Mouse (Mus musculus) C2C12 (cell line): ENCODE data around the gene Bcam. TPM values are rescaled to one million over a fixed set of nuclear protein-coding genes. Genes with fewer than 3 reads are reported as not detected.

Experiments
- H3K27me3 ChIP-seq: one replicate; pipeline ENCODE4 v1.6.1; 2011; ENCODE audit not compliant: control insufficient read depth, insufficient read depth, insufficient read length
- H3K36me3 ChIP-seq: one replicate; pipeline ENCODE4 v1.6.1; 2011; ENCODE audit not compliant: control insufficient read depth, insufficient read depth
- H3K4me3 ChIP-seq: one replicate; pipeline ENCODE4 v1.5.1; 2011; ENCODE audit warnings: mild to moderate bottlenecking, control low read depth; ENCODE audit not compliant: poor library complexity, insufficient read depth, severe bottlenecking
- H3K79me2 ChIP-seq: one replicate; pipeline ENCODE4 v1.6.1; 2011; ENCODE audit not compliant: control insufficient read depth, insufficient read depth
- H3K79me3 ChIP-seq: one replicate; pipeline ENCODE4 v1.6.1; 2011; ENCODE audit warnings: low read depth, control low read depth
- H3ac ChIP-seq: one replicate; pipeline ENCODE3; 2011; ENCODE audit warnings: low read depth; ENCODE audit not compliant: control insufficient read depth, insufficient read length
- CEBPB ChIP-seq: IDR thresholded peaks from one replicate; pipeline ENCODE4 v1.6.1; 2011; ENCODE audit warnings: low read depth, mild to moderate bottlenecking, control low read depth, moderate library complexity
- CTCF ChIP-seq: IDR thresholded peaks from one replicate; pipeline ENCODE4 v1.5.1; 2011; ENCODE audit not compliant: control insufficient read depth, insufficient read depth, insufficient read length
- FOSL1 ChIP-seq: IDR thresholded peaks from one replicate; pipeline ENCODE4 v1.8.0; 2011; ENCODE audit warnings: mild to moderate bottlenecking, low read length; ENCODE audit not compliant: poor library complexity, insufficient read depth, severe bottlenecking
- MAX ChIP-seq: IDR thresholded peaks from one replicate; pipeline ENCODE4 v1.6.1; 2011; ENCODE audit warnings: mild to moderate bottlenecking, control low read depth
- MYOD1 ChIP-seq: IDR thresholded peaks from one replicate; pipeline ENCODE4 v1.6.1; 2011; ENCODE audit warnings: low read depth; ENCODE audit not compliant: control insufficient read depth, insufficient read length
- MYOG ChIP-seq: IDR thresholded peaks from one replicate; pipeline ENCODE4 v1.6.1; 2011; ENCODE audit not compliant: control insufficient read depth, insufficient read length; ENCODE audit errors: extremely low read depth
- USF1 ChIP-seq: IDR thresholded peaks from one replicate; pipeline ENCODE4 v1.6.1; 2011; ENCODE audit warnings: low read depth, mild to moderate bottlenecking, control low read depth, moderate library complexity
- long read RNA-seq, 2 experiments: library from polyadenylated mRNA; unstranded; transcript quantifications; one replicate each; pipeline ENCODE4 v2.0.0; 2019 to 2020
- polyA plus RNA-seq: library from polyadenylated mRNA; unstranded; fragments of >200 nt; fragmentation: generic; extraction: Trizol; gene quantifications from one replicate; pipeline ENCODE4 v1.2.1, GENCODE M21; 2012; ENCODE audit warnings: missing spikeins

The Bcam gene
- polyA plus RNA-seq, result 1.7 TPM
- long read RNA-seq, experiment 1, partial matches to known transcripts, result 3 of 7 reads
- long read RNA-seq, experiment 1, other reads (novel, unspliced or antisense), result 0 of 7 reads
- long read RNA-seq, experiment 2, transcript Bcam-201 (15 exons, 2,429 nt), result major isoform, 12 of 24 reads
- long read RNA-seq, experiment 2, transcript Bcam-202 (8 exons, 1,449 nt), result minor isoform, 7 of 24 reads
- long read RNA-seq, experiment 2, partial matches to known transcripts, result 5 of 24 reads
- long read RNA-seq, experiment 2, other reads (novel, unspliced or antisense), result 0 of 24 reads

GRCm38 (mm10) chr7:19770984-19771391 is at the start of gene Bcam:
Gene Bcam, minus strand, starts transcription at chr7:19771016.
- Histone ChIP-seq H3K79me3 (no peaks in the 10 kb centered on the region), H3K79me2 (no peaks in the 10 kb centered on the region), H3ac (no peak within 1 kb of the TSS), H3K4me3 (no peak within 1 kb of the TSS), H3K27me3 (peaks cover 5% of the 10 kb centered on the region), H3K36me3 (no peaks in the 10 kb centered on the region)
- TF ChIP-seq FOSL1 (no peak), MYOG (no peak), CTCF (no peak), MYOD1 (no peak), USF1 (no peak), MAX (no peak), CEBPB (no peak)

GRCm38 (mm10) chr7:19818875-19819274 is 48.1 kb upstream of the Bcam start:
- H3K4me3 ChIP-seq, result no peak overlapping the region
- H3K79me3 ChIP-seq, result no peaks in the 10 kb centered on the region
- H3K27me3 ChIP-seq, result no peaks in the 10 kb centered on the region
- H3ac ChIP-seq, result no peak overlapping the region
- H3K79me2 ChIP-seq, result no peaks in the 10 kb centered on the region
- H3K36me3 ChIP-seq, result no peaks in the 10 kb centered on the region
- no peak for TF ChIP-seq MAX

- Histone ChIP-seq H3K36me3 (no peaks in the 10 kb centered on the region), H3K79me2 (no peaks in the 10 kb centered on the region), H3K27me3 (no peaks in the 10 kb centered on the region), H3K79me3 (no peaks in the 10 kb centered on the region), H3ac (no peak overlapping the region), H3K4me3 (no peak overlapping the region)
- peak; percentile 86 for TF ChIP-seq CEBPB
- TF ChIP-seq CTCF, result no peak
- no peak for TF ChIP-seq USF1
- TF ChIP-seq MAX, result no peak
- no peak for TF ChIP-seq MYOG
- TF ChIP-seq MYOD1, result no peak
- TF ChIP-seq FOSL1, result no peak
These were observed 47.6 kb upstream of the Bcam start for GRCm38 (mm10) chr7:19818440-19818839.

GRCm38 (mm10) chr7:19817382-19818105 is 46.7 kb upstream of the Bcam start:
- H3K79me2 ChIP-seq, result no peaks in the 10 kb centered on the region
- peak overlapping the region; percentile 18 for H3K4me3 ChIP-seq
- H3ac ChIP-seq, result peak overlapping the region; percentile 50
- no peaks in the 10 kb centered on the region for H3K36me3 ChIP-seq
- H3K79me3 ChIP-seq, result no peaks in the 10 kb centered on the region
- TF ChIP-seq MYOD1 (peak; percentile 84), FOSL1 (no peak)
- no peaks in the 10 kb centered on the region for H3K27me3 ChIP-seq

- Histone ChIP-seq H3K79me2 (no peaks in the 10 kb centered on the region), H3K79me3 (no peaks in the 10 kb centered on the region), H3K4me3 (peak overlapping the region; percentile 25), H3K27me3 (no peaks in the 10 kb centered on the region), H3ac (peak overlapping the region; percentile 46), H3K36me3 (no peaks in the 10 kb centered on the region)
- TF ChIP-seq MYOG, result no peak
These were observed 45.5 kb upstream of the Bcam start for GRCm38 (mm10) chr7:19816224-19816771.

- Histone ChIP-seq H3K27me3 (no peaks in the 10 kb centered on the region), H3ac (peak overlapping the region; percentile 45), H3K79me2 (no peaks in the 10 kb centered on the region), H3K4me3 (no peak overlapping the region), H3K79me3 (no peaks in the 10 kb centered on the region), H3K36me3 (no peaks in the 10 kb centered on the region)
- TF ChIP-seq MYOD1, result no peak
- TF ChIP-seq USF1, result no peak
- TF ChIP-seq CTCF, result no peak
- no peak for TF ChIP-seq MAX
- TF ChIP-seq FOSL1, result no peak
- no peak for TF ChIP-seq MYOG
- no peak for TF ChIP-seq CEBPB
These were observed 44.7 kb upstream of the Bcam start for GRCm38 (mm10) chr7:19815296-19816223.
